Mouse (Mus musculus) CH12F3 (cell line): ENCODE data around the gene Mcrip1.
"Not testable (repeated sequence)": the region's sequence is repeated elsewhere in the genome, so short reads cannot be mapped to it uniquely, and the experiment has no call there.

Source experiments
- in situ Hi-C: fragments of 300-500 bp; cut with MboI; formaldehyde crosslinking; loops from 2 replicates; pipeline ENCODE4 v1.14.3; 2020; ENCODE audit warnings: low sequenced_read_pairs

Mcrip1 gene

GRCm38 (mm10) chr11:120549168-120549945 lies at the start of gene Mcrip1:
Gene Mcrip1, minus strand, starts transcription at chr11:120549727.
- in situ Hi-C loops: no loop called here

- in situ Hi-C loops: no loop called here
These were observed 49.5 kb upstream of the Mcrip1 start for GRCm38 (mm10) chr11:120598990-120599549.

GRCm38 (mm10) chr11:120598283-120598989 lies 48.9 kb upstream of the Mcrip1 start, which contains the start of the genes Alyref and Anapc11:
Gene Alyref, minus strand, starts transcription at chr11:120598365.
Gene Anapc11, plus strand, starts transcription at chr11:120598421.
- in situ Hi-C loops: no loop called here

DNA sequence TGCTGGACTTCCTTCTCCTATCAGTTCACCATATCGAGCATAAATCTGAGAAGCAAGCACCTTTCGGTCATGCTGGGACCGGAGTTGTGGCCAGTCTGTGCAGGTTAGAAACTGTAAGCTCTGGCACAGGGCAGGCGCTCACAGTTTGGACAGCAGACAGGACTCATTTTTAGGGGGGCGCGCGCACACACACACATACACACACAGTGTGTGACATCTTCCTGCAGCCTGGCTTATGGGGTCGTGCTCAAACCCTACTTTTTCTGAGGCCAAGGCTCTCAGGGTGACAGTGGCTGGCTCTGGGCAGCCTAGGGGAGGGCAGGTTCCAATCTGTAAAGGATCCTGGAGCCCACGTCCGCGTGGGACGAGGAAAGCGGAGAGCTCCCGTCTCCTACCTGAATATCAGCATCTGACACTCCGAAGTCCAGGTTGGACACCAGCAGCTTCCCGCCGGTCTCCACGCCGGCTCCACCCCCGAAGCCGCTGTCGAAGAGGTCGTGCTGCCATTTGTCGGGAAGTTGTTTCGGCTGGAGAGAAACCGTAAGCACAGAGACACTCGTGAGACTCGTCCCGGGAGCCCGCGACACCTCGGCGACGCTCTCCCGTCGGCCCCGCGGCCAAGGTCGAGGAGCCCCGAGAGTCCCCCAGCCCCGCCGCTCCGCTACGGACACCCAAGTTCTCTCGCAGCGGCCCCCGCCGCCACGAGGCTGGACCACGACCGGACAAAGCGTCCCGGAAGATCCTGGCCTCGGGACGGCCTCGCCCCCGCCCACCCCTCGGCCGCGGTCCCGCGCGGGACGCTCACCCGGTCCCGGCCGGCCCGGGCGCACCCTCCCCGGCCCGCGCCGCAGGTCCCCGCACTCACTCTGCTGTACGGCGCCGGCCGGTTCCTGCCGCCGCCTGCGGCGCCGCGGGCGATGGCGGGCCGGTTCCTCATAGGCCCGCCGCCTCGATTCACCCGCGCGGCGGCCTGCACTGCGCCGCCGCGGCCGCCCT lies 48.0 kb upstream of the Mcrip1 start:
- in situ Hi-C loops: no loop called here

DNA sequence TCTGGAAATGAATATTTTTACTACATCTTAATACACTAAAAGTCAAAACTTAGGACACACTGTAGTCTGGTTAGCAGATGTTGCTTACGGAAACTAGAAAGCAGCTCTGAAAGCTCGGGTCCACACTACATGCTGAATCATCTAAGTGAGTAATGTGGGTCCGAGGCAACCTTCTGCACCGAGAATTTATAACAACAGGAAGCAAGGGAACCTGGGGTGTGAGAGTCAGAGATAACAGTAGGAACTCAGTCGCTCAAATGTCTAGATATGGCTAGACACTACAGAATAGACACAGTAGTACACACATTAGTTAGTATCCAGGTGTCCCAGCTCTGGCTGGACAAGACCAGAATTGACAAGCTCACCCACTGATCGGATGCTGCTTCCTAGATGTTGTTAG lies 39.0 kb upstream of the Mcrip1 start:
- in situ Hi-C loops: no loop called here

DNA sequence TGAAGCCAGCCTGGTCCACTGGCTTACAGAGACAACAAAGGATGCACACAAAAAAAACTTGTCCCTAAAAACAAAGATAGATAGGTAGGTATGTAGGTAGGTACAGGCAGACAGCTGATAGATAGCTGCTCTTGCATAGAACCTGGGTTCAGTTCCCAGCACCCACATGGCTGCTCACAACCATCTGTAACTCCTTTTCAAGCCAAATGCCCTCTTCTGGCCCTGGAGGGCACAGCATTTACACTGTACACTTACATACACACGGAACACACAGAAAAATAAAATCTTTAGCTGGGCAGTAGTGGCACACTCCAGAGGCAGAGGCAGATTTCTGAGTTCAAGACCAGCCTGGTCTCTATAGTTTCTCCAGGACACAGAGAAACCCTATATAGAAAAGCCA lies 34.4 kb upstream of the Mcrip1 start:
- in situ Hi-C loops: no loop called here

DNA sequence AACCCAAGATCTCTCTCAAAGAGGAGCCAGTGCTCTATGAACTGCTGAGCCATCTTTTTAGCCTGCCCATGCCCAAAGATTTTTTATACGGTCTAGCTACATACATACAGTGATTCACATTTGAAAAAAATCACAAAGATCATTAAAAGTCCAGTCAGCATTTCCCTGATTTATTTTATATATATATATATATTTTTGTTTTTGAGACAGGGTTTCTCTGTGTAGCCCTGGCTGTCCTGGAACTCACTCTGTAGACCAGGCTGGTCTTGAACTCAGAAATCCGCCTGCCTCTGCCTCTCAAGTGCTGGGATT lies 33.4 kb upstream of the Mcrip1 start:
- in situ Hi-C loops: not testable (repeated sequence)

GRCm38 (mm10) chr11:120582268-120582981 lies 32.9 kb upstream of the Mcrip1 start:
- in situ Hi-C loops: no loop called here

DNA sequence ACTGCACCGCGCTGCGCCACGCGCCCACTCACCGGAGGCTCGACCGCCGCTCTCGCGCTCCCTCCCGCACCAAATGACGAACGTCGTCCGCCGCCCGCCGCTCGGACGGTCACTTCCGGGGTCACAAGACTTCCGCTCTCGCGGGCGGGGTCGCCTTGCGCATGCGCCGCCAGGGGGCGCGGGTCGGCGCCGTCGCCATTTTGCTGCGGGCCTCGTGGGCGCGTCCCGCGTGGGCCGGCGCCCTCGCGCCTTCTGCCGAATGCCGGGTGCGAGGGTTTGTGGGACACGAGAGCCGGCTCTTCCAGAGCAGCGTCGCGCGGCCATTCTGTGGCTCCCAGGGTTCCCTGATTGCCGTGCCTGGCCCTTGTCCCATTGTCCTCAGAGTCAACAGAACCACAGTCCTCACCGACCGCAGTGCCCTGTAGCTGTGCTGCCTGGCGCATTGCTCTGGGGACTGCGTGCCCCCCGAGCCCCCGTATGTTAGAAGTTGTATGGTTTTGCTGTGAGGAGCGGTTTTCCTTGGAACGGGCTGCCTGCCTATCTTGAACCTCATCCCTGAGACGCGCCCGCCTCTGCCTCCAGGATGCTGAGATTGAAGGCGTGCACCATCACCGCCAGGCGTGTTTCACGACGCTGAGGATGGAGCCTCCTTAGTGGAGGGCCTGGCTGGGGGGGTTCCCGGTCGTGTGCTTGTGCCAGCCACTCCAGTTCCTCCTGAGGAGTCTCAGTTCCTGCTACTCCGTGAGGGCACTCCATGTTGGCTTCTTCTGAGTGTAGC lies 32.2 kb upstream of the Mcrip1 start, which contains the start of gene Arhgdia:
Gene Arhgdia, minus strand, starts transcription at position 135 of the 778 bp plus-strand sequence.
- in situ Hi-C loops: no loop called here

DNA sequence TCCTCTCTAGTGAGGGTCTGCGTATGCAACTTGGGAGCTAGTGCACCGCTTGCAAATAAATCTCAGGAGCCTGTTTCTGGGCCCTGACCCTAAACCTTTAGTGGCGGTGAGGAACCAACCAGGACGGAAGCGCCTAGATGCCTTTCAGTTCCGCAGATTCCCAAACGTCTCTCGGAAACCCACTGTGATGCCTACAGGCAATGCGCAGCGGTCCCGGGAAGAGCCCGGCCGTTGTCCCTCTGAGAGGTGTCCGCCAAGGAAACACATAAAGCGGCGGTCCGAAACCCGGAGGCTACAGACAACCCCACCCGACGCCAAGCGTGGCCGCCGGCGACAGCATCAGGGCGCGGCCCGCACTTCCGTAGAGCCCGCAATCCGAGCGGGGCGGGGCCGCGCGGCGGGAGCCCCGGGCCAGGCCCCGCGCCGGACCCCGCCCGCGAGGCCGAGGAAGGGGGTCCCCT lies 31.4 kb upstream of the Mcrip1 start:
- in situ Hi-C loops: no loop called here

- in situ Hi-C loops: no loop called here
These were observed 30.7 kb upstream of the Mcrip1 start for GRCm38 (mm10) chr11:120580190-120580589.

- in situ Hi-C loops: no loop called here
These were observed 30.0 kb upstream of the Mcrip1 start for GRCm38 (mm10) chr11:120579316-120580107.

GRCm38 (mm10) chr11:120578694-120579243 lies 29.2 kb upstream of the Mcrip1 start:
- in situ Hi-C loops: no loop called here

- in situ Hi-C loops: no loop called here
These were observed 28.6 kb upstream of the Mcrip1 start for GRCm38 (mm10) chr11:120578024-120578693.

DNA sequence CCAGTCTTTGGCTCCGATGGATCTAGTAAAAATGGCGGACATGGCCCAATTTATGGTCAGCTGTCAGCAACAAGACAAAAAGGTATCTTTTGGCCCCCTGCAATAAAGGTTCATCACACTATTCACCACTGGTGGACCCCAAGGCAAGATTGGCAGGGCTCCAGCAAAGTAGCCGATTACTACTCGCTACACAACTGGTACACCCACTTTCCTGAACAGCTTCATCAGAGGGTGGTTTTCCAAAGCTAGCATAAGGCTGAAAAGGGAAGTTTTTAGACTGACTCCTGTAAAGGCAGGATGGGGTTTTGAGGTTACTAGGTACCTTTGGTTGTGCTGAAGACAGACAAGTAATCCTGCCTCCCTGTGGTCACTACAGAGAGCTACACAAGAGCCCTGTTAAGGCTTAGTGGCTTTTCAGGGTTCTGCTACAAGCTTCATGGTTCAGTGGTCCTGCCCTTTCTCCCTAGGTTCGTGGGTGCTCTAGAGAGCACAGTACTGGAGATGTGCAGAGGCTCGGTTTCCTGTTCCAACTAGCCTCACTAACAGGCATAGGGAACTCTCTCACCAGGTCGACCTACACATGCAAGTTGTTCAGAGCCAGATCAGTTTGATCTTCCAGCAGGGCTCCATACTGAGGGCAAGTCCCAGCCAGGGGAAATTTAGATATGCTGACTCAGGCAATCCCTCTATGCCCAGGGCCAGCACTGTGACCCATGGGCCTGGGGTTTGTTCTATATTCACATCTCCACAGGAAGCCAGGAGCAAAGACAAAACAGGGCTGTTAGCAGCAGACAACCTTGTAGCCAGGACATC lies 27.9 kb upstream of the Mcrip1 start:
- in situ Hi-C loops: no loop called here

GRCm38 (mm10) chr11:120576365-120576981 lies 26.9 kb upstream of the Mcrip1 start:
- in situ Hi-C loops: no loop called here
